19 mouse cellular contexts compared by ENCODE assay signal in genomic region chr12:94245366-94245765, GRCm38 (mm10).
"Had no signal": no experiment of that assay in that cellular context is flagged by ENCODE, and none has a peak within 500 bp of the region (broad histone marks: within the 10 kb centered on the region; RNA-seq: fewer than 3 reads in every experiment).

No protein-coding gene starts in this region.

- H3K4me3 ChIP-seq: limb, embryonic 12.5 days; liver, embryonic 13.5 days; midbrain, embryonic 12.5 days; midbrain, embryonic 15.5 days; neural tube, embryonic 12.5 days; neural tube, embryonic 15.5 days; stomach, embryonic 15.5 days had no signal

- DNase-seq: kidney, adult 2 months; kidney, postnatal 10 days; kidney, postnatal 36 days; layer of hippocampus, postnatal 36 days; liver, embryonic 13.5 days; lung, adult 2 months; lung, postnatal 14 days; lung, postnatal 4 days; right cerebral cortex, adult 18-20 months; right cerebral cortex, postnatal 14 days; spleen, adult 18-20 months; thymus, postnatal 25 days had no signal

- H3K36me3 ChIP-seq: limb, embryonic 12.5 days; liver, embryonic 13.5 days; midbrain, embryonic 12.5 days; midbrain, embryonic 15.5 days; neural tube, embryonic 12.5 days; neural tube, embryonic 15.5 days; stomach, embryonic 15.5 days had no signal

- ATAC-seq: intestine, postnatal 0 days; midbrain, embryonic 15.5 days had no signal

- H3K27ac ChIP-seq: limb, embryonic 12.5 days; liver, embryonic 13.5 days; midbrain, embryonic 12.5 days; midbrain, embryonic 15.5 days; neural tube, embryonic 12.5 days; neural tube, embryonic 15.5 days; stomach, embryonic 15.5 days had no signal

- H3K9me3 ChIP-seq: limb, embryonic 12.5 days; liver, embryonic 13.5 days; midbrain, embryonic 12.5 days; midbrain, embryonic 15.5 days; neural tube, embryonic 12.5 days; neural tube, embryonic 15.5 days; stomach, embryonic 15.5 days had no signal

- H3K27me3 ChIP-seq: limb, embryonic 12.5 days; liver, embryonic 13.5 days; midbrain, embryonic 12.5 days; midbrain, embryonic 15.5 days; neural tube, embryonic 12.5 days; neural tube, embryonic 15.5 days; stomach, embryonic 15.5 days had no signal

- H3K9ac ChIP-seq: limb, embryonic 12.5 days; liver, embryonic 13.5 days; midbrain, embryonic 12.5 days; midbrain, embryonic 15.5 days; neural tube, embryonic 12.5 days; neural tube, embryonic 15.5 days; stomach, embryonic 15.5 days had no signal

- H3K4me1 ChIP-seq: limb, embryonic 12.5 days; liver, embryonic 13.5 days; midbrain, embryonic 15.5 days; neural tube, embryonic 12.5 days; neural tube, embryonic 15.5 days; stomach, embryonic 15.5 days had no signal

- H3K4me2 ChIP-seq: limb, embryonic 12.5 days; liver, embryonic 13.5 days; midbrain, embryonic 12.5 days; midbrain, embryonic 15.5 days; neural tube, embryonic 12.5 days; neural tube, embryonic 15.5 days; stomach, embryonic 15.5 days had no signal
